Mouse (Mus musculus) splenic B cell, adult 2 months (primary cell): Measurements from ENCODE around the gene Gipr.

Source experiments
- DNase-seq: peaks from one replicate; pipeline ENCODE4 v3.0.0-alpha.2; 2011; ENCODE audit warnings: low read depth, low spot score
- H3K27me3 ChIP-seq: 2 replicates; pipeline ENCODE4 v1.6.1; 2012; ENCODE audit warnings: mild to moderate bottlenecking, low read length, moderate library complexity, mixed read lengths; ENCODE audit not compliant: control insufficient read depth, poor library complexity, insufficient read depth, severe bottlenecking
- H3K36me3 ChIP-seq: 2 replicates; pipeline ENCODE4 v1.6.1; 2012; ENCODE audit warnings: mild to moderate bottlenecking, low read length, moderate library complexity, mixed read lengths; ENCODE audit not compliant: control insufficient read depth, poor library complexity, insufficient read depth, severe bottlenecking

Gene Gipr

DNA sequence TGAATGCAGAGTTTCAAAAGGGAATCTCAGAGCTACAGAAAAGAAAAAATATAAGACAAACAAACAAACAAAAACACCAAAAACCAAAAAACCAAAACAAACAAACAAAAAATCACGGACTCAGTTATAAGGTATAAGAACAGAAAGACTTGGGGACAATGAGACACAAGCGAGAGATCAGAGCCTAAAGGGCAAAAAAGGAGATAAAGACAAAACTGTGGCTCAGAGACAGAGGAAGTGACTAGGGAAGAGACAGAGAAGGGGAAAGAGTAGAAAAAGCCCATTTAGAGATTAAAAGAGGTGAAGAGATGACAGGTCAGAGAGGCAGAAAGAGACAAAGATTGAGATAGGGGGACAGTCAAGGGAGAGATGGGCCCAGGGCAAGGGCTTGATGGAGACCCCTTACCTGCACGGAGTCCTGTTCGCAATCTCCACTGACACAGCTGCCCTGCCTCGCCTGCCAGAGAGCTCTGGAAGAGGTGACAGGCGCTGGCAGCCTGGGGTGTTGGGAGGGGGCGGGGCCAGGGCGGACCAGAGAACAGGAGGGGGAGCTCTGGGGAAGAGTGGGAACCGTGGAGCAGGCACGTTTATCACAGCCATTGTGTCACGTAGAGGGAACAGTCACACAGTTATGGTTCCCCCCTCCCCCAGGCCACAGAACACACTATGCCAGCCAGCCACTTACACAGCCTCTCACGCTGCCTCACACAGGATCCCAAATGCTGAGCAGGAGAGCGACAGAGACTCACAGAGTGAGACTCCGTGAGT is at the start of gene Gipr:
Gipr (minus strand) TSS at position 472 of the 768 bp plus-strand sequence.
- DNase-seq: no peak
- Histone ChIP-seq H3K36me3 (no peaks in the 10 kb centered on the region), H3K27me3 (no peaks in the 10 kb centered on the region; the same call in 1 of the 2 replicates)

DNA sequence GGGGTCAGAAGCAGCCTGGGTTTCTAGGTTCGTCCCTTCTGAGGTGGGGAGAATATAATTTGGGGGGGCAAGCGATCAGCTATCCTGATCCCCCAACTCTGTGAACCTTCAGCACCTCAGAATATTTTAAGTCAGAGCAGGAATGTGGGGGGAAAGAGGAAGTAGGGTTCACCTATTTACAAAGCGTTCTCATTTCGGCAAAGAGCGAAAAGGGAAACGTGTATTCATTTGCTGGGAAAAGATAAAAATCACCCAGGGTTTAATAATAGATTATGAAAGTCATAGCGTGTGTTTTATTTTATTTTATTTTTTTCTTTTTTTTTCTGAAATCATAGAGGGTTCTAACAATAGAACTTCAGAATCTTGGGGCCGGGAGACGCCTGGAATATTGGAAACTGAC is 49.0 kb upstream of the Gipr start:
- Histone ChIP-seq H3K27me3 (no peaks in the 10 kb centered on the region; the same call in 1 of the 2 replicates), H3K36me3 (no peaks in the 10 kb centered on the region)
- no peak for DNase-seq

DNA sequence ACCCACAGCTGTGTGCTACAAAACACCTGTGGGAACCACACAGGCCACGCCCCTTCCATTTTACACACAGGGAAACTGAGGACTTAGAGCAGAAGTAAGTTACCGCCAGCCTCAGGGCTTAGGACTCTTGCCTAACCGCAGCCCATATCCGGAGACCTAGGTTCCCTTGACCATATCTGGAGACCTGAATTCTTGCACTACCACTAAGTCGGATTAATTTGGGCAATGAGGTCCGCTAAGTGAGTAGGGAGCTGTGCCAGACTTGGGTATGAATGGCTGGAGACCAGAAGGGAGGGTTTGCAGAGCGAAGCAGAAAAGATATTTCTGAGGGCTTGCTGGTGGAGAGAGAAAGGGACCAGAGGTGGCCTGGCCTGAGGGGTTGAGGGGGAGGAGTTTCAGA is 48.4 kb upstream of the Gipr start:
- H3K36me3 ChIP-seq: no peaks in the 10 kb centered on the region
- DNase-seq: no peak

DNA sequence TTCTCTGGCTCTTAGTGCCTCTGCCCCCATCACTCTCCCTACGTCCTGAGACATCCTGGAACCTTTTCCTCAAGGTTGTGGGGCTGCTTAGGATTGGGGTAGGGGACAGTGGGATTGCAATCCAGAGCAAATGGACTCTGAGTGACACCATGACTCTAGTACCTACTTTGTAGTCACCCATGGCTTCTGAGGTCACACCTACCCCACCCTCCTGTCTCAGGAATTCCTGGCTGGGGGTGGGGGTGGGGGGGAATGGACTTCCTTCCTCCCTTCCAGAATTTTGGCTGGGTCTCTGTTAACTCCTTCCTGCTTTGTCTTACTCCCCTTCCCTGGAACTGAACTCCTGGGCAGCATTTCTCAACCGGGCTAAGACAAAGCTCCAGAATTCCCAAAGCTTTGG is 47.5 kb upstream of the Gipr start:
- Histone ChIP-seq H3K36me3 (no peaks in the 10 kb centered on the region), H3K27me3 (no peaks in the 10 kb centered on the region; the same call in 1 of the 2 replicates)
- DNase-seq: no peak

More for the DNA sequence above, 48.4 kb upstream of the Gipr start:
- no peaks in the 10 kb centered on the region; the same call in 1 of the 2 replicates for H3K27me3 ChIP-seq

DNA sequence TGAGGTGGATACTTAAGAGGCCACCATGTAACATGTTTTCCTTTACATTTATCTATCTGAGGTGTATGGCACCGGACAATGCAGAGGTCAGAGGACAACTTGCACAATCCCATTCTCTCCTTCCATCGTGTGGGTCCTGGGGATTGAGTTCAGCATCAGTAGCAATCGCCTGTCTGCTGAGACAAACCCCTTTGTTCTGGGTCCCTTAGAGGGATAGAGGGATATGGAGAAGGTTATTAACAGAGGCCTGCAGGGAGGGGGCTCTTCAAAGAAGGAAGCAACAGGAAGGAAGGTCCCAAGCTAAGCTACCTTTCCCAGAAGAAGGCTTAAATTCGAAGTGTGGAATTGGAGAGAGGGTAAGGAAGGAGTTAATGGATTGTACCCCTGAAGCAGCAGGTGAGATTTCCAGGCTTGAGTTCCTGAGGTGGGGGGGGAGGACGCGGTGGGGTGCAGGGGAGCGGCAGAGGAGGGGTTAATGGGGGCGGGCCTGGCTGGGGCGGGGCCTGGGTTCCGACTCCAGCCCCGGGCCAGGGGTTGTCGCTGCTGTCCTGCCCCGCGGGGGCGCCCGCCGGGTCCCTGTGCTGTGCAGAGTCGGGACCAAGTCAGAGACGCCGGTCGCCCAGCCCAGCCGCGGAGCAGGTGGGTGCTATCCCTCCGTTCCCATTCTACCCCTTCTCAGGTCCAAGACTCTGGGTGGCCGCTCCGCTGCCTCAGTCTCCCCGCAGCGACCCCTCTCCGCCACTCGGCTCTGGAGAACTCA is 46.2 kb upstream of the Gipr start, which contains the start of gene Gpr4:
Gpr4 (plus strand) TSS at position 543 of the 760 bp plus-strand sequence.
- no peak for DNase-seq
- H3K36me3 ChIP-seq: no peaks in the 10 kb centered on the region
- H3K27me3 ChIP-seq: no peaks in the 10 kb centered on the region; the same call in 1 of the 2 replicates

DNA sequence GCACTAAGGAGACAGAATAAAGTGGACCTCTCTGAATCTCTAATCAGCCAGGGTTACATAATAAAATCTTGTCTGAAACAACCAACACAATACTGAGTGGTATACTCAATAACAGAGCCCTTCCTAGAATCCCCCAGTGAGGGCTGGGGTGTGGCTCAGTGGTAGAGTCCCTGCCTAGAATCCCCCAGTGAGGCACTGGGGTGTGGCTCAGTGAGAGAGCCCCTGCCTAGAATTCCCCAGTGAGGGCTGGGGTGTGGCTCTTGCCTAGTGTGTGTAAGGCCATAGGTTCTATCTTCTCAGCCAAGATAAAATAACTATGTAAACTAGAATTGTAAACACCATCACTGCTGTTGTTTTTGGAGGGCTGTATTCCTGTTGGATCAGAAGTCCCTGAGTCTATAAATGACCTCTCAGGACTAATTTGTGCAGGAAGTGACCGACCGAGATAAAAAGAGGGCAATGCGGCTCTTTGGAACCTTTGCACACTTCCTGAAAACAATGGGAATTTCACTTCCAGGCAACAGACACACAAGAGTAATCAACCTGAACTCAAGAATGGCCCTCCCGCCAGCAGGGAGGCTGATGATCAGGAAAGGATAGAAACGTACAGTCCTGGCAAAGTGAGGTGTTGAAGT is 45.2 kb upstream of the Gipr start:
- H3K36me3 ChIP-seq: no peaks in the 10 kb centered on the region
- H3K27me3 ChIP-seq: no peaks in the 10 kb centered on the region; the same call in 1 of the 2 replicates
- DNase-seq: no peak

DNA sequence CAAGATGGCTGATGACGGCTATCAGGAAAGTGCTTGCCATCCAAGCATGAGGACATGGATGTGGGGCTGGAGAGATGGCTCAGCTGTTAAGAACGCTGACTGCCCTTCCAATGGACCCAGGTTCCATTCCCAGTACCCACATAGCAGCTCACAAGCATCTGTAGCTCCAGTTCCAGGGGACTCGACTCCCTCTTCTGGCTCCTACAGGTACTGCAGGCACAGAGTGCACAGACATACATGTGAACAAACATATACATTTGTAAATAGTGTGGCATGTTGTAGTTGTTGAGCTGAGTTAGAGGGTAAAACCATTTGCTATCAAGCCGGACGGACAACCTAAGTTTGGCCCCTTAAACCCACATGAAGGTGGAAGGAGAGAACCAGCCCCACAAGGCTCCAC is 44.1 kb upstream of the Gipr start:
- Histone ChIP-seq H3K36me3 (no peaks in the 10 kb centered on the region), H3K27me3 (no peaks in the 10 kb centered on the region; the same call in 1 of the 2 replicates)
- peak; percentile 30 for DNase-seq

DNA sequence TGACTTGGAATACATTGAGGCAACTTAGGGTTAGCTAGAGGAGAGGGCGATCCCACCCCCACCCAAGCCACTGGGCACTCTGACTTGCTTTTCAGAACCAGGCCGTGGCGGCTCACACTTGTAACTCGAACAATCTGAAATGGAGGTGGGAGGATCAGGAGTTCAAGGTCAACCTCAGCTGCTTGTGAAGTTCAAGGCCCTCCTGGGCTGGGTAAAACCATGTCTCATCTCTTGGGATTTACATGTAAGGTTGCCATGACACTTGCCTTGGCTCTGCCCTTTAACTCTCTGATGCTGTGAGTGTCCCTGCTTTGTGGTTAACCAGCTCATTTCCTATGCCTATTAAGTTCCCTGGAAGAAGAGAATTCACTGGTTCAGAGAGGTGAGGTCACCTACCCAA is 43.6 kb upstream of the Gipr start:
- Histone ChIP-seq H3K36me3 (no peaks in the 10 kb centered on the region), H3K27me3 (no peaks in the 10 kb centered on the region; the same call in 1 of the 2 replicates)
- DNase-seq: no peak

DNA sequence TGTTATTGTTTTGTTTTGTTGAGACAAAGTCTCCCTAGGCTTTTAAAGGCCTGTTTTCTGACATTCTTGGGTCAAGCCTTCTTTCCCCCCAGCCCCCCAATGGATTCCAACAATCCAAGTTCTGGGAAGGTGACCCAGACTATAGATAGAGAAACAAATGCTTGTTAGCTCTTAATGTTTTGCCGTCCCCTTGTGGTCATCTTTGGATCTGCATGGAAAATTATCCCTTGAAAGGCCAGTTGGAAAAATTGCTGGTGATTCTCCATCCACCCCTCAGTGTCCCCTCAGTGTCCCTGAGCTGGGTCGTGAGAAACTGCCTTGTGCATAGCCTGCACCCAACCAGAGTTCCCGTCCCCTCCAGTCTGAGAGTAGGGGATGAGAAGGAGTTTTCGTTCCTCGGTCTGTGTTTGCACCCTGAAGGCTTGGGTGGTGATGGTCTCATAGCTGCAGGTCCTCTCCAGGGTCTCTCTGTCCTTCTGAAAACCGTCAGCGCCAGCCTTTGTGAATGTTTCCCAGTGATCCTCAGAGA is 43.1 kb upstream of the Gipr start:
- DNase-seq: no peak
- H3K36me3 ChIP-seq: 0 out of 2 replicates have a peak, but pooled peaks cover 1% of the 10 kb centered on the region

DNA sequence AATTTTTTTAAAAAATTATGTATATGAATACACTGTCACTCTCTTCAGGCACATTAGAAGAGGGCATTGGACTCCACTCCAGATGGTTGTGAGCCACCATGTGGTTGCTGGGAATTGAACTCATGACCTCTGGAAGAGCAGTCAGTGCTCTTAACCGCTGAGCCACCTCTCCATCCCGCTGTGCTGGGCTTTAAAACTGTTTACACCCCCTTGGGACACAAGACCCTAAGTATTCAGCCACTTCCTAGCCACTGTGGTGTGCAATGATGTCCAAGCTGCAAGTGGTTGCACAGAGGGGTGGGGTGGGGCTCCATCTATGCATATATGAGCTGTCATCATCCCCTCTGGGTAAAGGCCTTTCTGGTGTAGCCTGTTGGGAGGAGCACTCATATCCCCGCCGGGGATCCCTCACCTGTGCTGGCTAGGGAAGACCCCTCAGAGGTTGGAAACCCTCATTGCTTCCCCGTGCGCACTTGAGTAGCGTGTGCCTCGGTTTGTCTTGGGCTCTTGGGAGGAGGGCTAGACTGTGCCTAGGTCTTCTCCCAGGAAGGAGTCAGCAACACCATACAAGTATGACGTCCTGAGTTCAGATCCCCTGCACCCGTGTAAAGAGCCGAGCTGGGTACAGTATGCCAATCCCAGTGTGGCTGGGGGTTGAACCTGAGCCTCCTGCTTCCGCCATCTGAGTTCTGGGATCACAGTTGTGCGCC is 42.4 kb upstream of the Gipr start:
- 0 out of 2 replicates have a peak, but pooled peaks cover 1% of the 10 kb centered on the region for H3K36me3 ChIP-seq
- no peaks in the 10 kb centered on the region; the same call in 1 of the 2 replicates for H3K27me3 ChIP-seq

More for the DNA sequence above, 43.1 kb upstream of the Gipr start:
- H3K27me3 ChIP-seq: no peaks in the 10 kb centered on the region; the same call in 1 of the 2 replicates

DNA sequence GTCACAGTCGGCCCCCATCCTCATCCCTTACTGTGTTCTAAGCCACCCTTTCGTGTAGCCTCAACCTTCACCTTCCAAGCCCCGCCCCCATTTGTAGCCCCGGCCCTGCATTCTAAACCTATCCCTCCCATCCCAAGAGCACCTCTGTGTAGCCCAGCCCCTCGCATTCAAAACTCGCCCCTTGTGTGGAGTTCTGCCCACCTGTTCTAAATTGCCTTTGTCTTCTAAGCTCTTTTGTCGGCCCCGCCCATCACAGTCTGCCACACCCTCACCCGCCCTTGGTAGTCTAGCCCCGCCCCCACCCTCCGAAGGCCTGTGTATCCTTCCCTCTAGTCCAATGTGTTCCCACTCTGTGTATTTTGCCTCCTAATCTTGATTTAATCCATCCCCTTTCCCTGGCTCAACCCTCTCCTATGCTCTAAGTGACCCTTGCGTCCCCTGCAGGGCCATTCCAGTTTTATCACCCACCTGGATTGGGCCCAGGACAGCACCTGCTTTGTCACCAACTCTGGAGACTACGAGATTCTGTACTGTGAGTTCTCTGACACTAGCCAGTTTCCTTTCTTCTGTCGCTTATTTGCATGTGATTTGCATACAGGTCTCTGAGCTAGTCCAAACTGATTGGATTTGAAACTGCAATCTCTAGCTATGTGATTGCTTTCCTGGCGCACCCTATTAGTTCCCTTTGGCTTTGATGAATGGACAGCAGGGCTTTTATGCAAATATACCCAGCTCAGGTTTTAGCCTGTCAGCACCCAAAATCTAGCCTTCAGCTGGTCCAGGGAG is 36.3 kb upstream of the Gipr start:
- H3K27me3 ChIP-seq: no peaks in the 10 kb centered on the region
- DNase-seq: peak; percentile 32
- 0 out of 2 replicates have a peak, but pooled peaks cover 1% of the 10 kb centered on the region for H3K36me3 ChIP-seq

More for the DNA sequence above, 42.4 kb upstream of the Gipr start:
- DNase-seq: no peak

DNA sequence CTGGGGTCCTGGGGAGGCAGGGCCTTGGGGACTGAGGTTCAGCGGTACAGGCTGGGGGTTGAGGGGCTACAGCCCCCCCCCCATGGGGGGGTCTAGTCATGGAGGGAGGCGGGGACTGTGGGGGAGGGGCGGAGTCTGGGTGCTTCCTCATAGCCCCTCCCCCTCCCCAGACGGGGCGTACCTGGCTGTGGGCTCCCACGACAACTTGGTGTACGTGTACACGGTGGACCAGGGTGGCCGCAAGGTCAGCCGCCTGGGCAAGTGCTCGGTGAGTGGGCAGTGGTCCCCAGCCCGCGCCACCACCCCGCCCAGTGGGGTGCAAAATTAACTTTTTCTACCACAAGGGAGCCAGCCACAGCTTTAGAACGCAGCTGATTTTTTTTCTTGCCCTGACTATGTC is 35.7 kb upstream of the Gipr start:
- Histone ChIP-seq H3K27me3 (no peaks in the 10 kb centered on the region), H3K36me3 (0 out of 2 replicates have a peak, but pooled peaks cover 1% of the 10 kb centered on the region)
- no peak for DNase-seq

DNA sequence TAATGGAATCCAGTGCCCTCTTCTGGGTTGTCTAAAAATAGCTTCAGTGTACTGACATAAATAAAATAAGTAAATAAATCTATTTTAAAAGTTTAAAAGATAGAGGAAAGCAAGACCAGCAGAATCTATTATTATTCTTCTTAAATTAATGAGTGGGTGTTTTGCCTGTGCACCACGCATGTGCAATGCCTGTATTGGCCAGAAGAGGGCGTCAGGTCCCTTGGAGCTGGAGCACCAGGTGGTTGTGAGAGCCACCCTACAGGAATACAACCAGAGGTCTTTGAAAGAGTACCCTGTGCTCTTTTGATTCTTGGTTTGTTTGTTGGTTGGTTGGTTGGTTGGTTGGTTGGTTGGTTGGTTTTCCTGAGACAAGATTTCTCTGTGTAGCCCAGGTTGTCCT is 32.1 kb upstream of the Gipr start:
- DNase-seq: peak; percentile 74
- H3K36me3 ChIP-seq: no peaks in the 10 kb centered on the region; the same call in 1 of the 2 replicates
- no peaks in the 10 kb centered on the region for H3K27me3 ChIP-seq
